Mouse (Mus musculus) erythroid progenitor cell, adult 5-6 weeks (primary cell): ENCODE results near the gene Hoxd3. TPM values are rescaled to one million over a fixed set of nuclear protein-coding genes. Genes with fewer than 3 reads are reported as not detected.

ENCODE experiments used
- ATAC-seq: replicated peaks from 2 replicates; pipeline ENCODE4 v1.8.0; 2016; ENCODE audit warnings: moderate number of reproducible peaks, mild to moderate bottlenecking, moderate TSS enrichment, inconsistent platforms; ENCODE audit not compliant: poor library complexity, low FRiP score, severe bottlenecking
- total RNA-seq, 2 experiments: library from RNA; stranded (forward) in 1 of 2; stranded (reverse) in 1 of 2; fragments of 150-400 nt in 1 of 2; fragments of 186-747, 209-891 nt in 1 of 2; gene quantifications; 2 replicates each; pipeline versions ENCODE4 v1.2.3 to v1.2.4; 2015 to 2017; ENCODE audit warnings: low replicate concordance in 2 of 2

The Hoxd3 gene
- total RNA-seq (2015; ENCODE audit: low replicate concordance): not detected in 2 replicates
- not detected in 2 replicates for total RNA-seq (2017; ENCODE audit: low replicate concordance)

DNA sequence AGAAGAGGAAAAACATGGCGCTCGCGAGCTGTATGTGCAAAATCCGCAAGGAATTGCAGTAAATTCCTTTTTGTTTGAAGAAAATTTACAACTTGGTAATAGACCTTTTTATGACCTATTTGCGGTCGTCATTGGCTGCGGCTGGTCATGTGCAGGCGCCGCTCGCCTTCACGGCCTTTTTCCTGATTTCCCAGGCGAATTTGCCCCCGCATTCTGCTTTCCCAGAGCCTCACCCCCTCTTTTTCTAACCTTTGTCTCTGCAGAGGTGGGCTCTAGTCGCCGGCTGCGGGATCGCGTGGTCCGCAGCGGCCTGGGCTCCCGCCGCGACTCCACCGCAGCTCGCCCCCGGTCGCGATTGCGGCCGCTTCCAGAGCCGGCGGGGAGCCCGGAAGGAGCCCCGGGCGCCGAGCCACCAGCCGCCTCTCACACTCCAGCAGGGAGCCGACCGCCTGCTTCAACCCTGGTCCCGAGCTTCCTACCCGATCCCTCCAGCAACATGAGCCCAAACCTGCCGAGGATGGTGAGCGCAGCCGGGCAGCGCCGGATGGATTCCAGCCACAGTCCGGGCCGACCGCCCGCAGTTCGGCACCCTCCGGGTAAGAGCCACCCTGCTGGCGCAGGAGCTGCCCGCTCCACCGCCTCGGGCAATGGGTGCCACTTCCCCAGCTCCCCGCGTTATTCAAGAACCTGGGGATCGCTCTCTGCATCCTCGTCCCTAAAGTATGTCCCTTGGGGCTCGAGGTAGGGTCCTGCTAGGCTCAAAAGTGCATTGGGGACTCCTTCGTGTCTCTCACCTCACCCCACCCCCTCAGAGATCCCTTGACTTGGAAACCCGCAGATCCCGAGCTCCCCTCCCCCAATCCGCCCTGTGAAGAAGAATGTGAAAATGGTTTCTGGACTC is at the start of gene Hoxd3, which contains the start of gene Hoxd4:
Hoxd3 (plus strand) TSS at position 207 of the 901 bp plus-strand sequence.
Hoxd4 (plus strand) TSS at position 209 of the 901 bp plus-strand sequence.
- no peak for ATAC-seq

GRCm38 (mm10) chr2:74663291-74663925 is 48.3 kb upstream of the Hoxd3 start:
- no peak for ATAC-seq

- ATAC-seq: no peak
These were observed 45.3 kb upstream of the Hoxd3 start for GRCm38 (mm10) chr2:74666411-74666810.

DNA sequence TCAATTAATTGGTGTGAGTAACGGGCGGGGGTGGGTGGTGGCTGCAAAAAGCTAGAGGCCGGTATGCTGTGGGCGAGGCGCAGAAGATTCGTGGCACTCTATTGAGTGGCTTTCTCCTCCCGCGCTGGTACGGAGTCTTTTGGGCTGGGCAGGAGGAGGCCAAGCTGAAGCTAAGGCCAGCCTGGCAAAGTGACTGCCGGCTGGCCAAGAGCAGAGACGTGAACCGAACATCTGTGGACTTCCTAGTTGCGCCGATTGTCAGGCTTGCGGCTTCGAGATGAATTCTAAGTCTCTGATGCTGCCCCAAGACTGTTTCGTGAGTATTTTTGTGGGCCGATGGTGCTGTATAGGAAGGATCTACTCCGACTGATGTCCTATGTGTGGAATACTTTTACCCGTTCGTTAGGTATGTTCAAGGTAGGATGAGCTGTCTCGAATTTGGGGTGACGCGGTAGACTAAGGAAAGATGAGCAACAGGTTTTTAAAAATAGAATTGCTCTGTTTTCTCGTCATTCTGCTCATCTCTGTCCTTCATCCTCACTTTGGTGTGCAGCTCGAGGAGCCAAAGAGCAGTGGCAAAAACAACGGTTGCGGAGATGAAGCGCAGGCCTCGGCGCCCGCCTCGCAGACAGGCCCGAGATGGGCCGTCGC is 44.4 kb upstream of the Hoxd3 start:
- no peak for ATAC-seq

- no peak for ATAC-seq
These were observed 43.8 kb upstream of the Hoxd3 start, which contains the start of gene Hoxd13 for GRCm38 (mm10) chr2:74667842-74668357. TSS of gene Hoxd13 (plus strand) at chr2:74668310.

DNA sequence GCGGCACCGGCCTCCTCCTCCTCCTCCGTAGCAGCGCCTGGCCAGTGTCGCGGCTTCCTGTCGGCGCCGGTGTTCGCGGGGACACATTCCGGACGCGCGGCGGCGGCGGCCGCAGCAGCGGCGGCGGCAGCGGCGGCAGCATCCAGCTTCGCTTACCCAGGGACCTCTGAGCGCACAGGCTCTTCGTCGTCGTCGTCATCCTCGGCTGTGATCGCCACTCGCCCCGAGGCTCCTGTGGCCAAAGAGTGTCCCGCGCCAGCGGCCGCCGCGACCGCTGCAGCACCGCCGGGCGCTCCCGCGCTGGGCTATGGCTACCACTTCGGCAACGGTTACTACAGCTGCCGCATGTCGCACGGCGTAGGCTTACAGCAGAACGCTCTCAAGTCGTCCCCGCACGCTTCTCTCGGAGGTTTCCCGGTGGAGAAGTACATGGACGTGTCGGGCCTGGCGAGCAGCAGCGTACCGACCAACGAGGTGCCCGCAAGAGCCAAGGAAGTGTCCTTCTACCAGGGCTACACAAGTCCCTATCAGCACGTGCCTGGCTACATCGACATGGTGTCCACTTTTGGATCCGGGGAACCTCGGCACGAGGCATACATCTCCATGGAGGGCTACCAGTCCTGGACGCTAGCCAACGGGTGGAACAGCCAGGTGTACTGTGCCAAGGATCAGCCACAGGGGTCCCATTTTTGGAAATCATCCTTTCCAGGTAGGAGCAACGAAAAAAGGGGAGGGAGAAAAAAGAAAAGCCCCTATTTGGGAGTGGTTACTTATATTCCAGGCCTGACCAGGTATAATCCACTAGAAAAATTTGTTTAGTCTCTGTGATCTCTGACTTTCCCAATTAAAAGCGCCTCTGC is 43.1 kb upstream of the Hoxd3 start:
- no peak for ATAC-seq

GRCm38 (mm10) chr2:74669230-74669578 is 42.5 kb upstream of the Hoxd3 start:
- ATAC-seq: no peak

DNA sequence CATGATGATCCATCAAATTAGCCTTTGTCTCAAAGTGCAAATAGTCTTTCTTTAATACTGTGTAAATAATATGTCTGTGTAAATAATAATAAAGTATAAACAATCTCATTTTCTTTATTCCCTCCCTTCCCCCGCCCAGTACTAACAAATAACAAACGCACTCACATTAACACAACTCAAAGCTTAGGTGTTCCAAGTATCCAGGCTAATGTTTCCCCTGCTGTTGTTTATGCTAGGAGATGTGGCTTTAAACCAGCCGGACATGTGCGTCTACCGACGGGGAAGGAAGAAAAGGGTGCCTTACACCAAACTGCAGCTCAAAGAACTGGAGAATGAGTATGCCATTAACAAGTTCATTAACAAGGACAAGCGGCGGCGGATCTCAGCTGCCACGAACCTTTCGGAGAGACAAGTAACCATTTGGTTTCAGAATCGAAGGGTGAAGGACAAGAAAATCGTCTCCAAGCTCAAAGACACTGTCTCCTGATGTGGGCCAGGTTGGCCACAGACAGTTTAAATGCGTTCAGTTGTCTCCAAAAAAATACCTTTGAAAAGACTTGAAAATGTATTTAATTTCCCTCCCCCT is 42.0 kb upstream of the Hoxd3 start:
- ATAC-seq: no peak

GRCm38 (mm10) chr2:74670632-74671188 is 41.0 kb upstream of the Hoxd3 start:
- ATAC-seq: no peak

GRCm38 (mm10) chr2:74671847-74672246 is 39.9 kb upstream of the Hoxd3 start:
- ATAC-seq: no peak

GRCm38 (mm10) chr2:74672481-74673362 is 39.0 kb upstream of the Hoxd3 start:
- ATAC-seq: no peak

GRCm38 (mm10) chr2:74673835-74674425 is 37.8 kb upstream of the Hoxd3 start:
- no peak for ATAC-seq

- no peak for ATAC-seq
These were observed 36.7 kb upstream of the Hoxd3 start, which contains the start of gene Hoxd12 for GRCm38 (mm10) chr2:74674881-74675665. TSS of gene Hoxd12 (plus strand) at chr2:74675013.

GRCm38 (mm10) chr2:74675666-74676282 is 36.0 kb upstream of the Hoxd3 start:
- ATAC-seq: no peak

DNA sequence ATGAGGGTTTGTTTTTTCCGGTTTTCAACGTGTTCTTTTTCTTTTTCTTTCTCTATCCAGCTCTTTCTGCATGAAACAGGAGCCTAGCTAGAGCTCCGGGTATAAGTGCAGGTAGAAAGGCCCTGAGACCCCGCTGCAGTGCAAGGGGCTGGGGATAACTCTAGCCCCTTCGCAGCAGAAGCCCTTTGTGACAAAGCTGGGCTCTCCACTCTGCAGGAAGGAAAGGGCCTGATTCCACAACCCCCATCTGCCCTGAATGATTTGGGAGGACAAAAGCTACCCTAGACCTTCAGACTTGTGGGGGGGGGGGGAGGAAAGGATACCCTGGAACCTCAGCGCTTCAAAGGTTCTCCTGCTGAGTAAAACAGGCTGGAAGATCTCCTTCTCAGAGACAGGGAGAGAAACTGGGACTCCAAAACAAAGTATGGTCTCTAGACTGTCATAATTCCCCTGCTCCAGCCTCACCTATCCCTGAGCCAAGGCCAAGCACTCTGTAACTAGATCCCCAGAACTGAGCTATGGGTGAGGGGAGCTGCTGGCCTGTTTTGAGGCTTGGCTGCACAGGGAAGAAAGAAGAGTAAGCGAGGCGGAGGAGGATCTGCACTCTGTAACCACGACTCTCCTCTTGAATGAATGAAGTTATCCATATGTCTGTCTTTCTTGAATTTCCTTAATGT is 35.2 kb upstream of the Hoxd3 start:
- ATAC-seq: no peak
